Mouse (Mus musculus): ENCODE data around the gene Cpox. TPM values are rescaled to one million over a fixed set of nuclear protein-coding genes. Genes with fewer than 3 reads are reported as not detected.
A peak's percentile ranks its signal among the peaks of the same experiment; 100 is the strongest.

Cpox gene
- polyA plus RNA-seq (2014; fragmentation: Nextera tagmentation; extraction: Ambion mirVana): 388 and 389 TPM in 2 replicates

- DNase-seq (ENCODE audit: low spot score) (peak; percentile 87), ATAC-seq (replicated peaks; ENCODE audit: low FRiP score) (peak; percentile 98)
- Histone ChIP-seq H3K9ac (ENCODE audit: low read depth, low read length) (peak within 1 kb of the TSS; percentile 99), H3K4me3 (ENCODE audit: low read depth, low read length) (peak within 1 kb of the TSS; percentile 100), H3K27me3 (replicated peaks; ENCODE audit: control insufficient read depth, insufficient read depth, low read length) (no peaks in the 10 kb centered on the region), H3K4me1 (replicated peaks; ENCODE audit: control insufficient read depth, insufficient read depth, low read length) (peaks cover 29% of the 10 kb centered on the region), H3K4me2 (peak within 1 kb of the TSS; percentile 65), H3K36me3 (ENCODE audit: control insufficient read depth, insufficient read depth, low read length) (peaks cover 20% of the 10 kb centered on the region), H3K9me3 (ENCODE audit: control insufficient read depth, low read length) (no peaks in the 10 kb centered on the region), H3K27ac (ENCODE audit: low read depth, low read length) (peak within 1 kb of the TSS; percentile 100)
- WGBS: under 1% methylated on average over 51 of the region's 51 CpGs
Observed at GRCm38 (mm10) chr16:58669917-58670630, at the start of gene Cpox. Cpox (plus strand) TSS chr16:58670292.

DNA sequence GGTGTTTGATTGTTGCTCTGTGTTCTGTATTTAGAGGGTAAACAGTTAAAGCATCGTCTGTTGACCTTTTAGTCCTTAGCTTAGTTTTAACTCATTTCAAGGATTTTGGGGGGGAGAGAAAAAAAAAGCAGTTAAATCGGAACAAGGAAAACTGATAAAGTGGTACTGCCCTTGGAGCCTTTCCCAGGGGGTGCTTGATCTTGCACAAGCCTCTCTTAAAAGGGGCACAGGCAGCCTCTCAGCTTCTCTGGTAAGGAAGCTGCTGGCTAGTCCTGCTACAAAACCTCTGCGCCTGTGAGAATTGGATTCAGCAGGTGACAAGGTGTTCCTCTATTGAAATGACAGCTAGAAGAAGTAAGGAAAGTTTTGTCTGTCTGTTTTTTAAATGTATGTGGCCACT, 47.7 kb upstream of the Cpox start:
- 83% methylated on average over 3 of the region's 3 CpGs for whole genome bisulfite sequencing
- no peaks in the 10 kb centered on the region for H3K27me3 ChIP-seq (replicated peaks; ENCODE audit: control insufficient read depth, insufficient read depth, low read length)
- no peaks in the 10 kb centered on the region for H3K36me3 ChIP-seq (ENCODE audit: control insufficient read depth, insufficient read depth, low read length)

GRCm38 (mm10) chr16:58623114-58623513, 47.0 kb upstream of the Cpox start:
- Histone ChIP-seq H3K9me3 (ENCODE audit: control insufficient read depth, low read length) (no peaks in the 10 kb centered on the region), H3K27me3 (replicated peaks; ENCODE audit: control insufficient read depth, insufficient read depth, low read length) (no peaks in the 10 kb centered on the region), H3K4me1 (replicated peaks; ENCODE audit: control insufficient read depth, insufficient read depth, low read length) (no peaks in the 10 kb centered on the region), H3K4me2 (no peak overlapping the region), H3K27ac (ENCODE audit: low read depth, low read length) (no peak overlapping the region), H3K4me3 (ENCODE audit: low read depth, low read length) (no peak overlapping the region), H3K9ac (ENCODE audit: low read depth, low read length) (no peak overlapping the region), H3K36me3 (ENCODE audit: control insufficient read depth, insufficient read depth, low read length) (no peaks in the 10 kb centered on the region)
- ATAC-seq (replicated peaks; ENCODE audit: low FRiP score) (no peak), DNase-seq (ENCODE audit: low spot score) (no peak)
- 74% methylated on average over 4 of the region's 4 CpGs for WGBS

More for the DNA sequence above, 47.7 kb upstream of the Cpox start:
- Histone ChIP-seq H3K9ac (ENCODE audit: low read depth, low read length) (no peak overlapping the region), H3K4me2 (no peak overlapping the region), H3K27ac (ENCODE audit: low read depth, low read length) (no peak overlapping the region), H3K9me3 (ENCODE audit: control insufficient read depth, low read length) (no peaks in the 10 kb centered on the region), H3K4me1 (replicated peaks; ENCODE audit: control insufficient read depth, insufficient read depth, low read length) (no peaks in the 10 kb centered on the region), H3K4me3 (ENCODE audit: low read depth, low read length) (no peak overlapping the region)
- ATAC-seq (replicated peaks; ENCODE audit: low FRiP score) (no peak), DNase-seq (ENCODE audit: low spot score) (no peak)

DNA sequence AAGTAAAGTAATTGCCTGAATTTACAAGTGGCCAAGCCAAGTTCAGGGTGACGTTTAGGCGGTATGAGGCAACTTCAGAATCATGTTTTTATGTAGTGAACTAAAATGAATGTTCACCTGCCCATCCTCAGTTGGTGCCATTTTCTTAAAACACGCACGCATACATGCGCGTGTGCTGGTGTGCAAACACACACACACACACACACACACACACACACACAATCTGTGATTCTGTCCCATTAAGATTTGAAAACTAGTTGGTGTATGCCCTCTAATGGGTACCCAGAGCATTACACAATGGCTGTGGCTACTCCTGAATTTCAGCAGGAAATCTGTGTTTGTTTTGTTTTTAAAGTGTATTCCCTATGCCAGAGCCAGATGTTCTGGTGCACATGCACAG, 46.1 kb upstream of the Cpox start:
- ATAC-seq (replicated peaks; ENCODE audit: low FRiP score) (0 out of 2 replicates have a peak, but pooled peaks have one; percentile 12), DNase-seq (ENCODE audit: low spot score) (no peak)
- Histone ChIP-seq H3K4me3 (ENCODE audit: low read depth, low read length) (no peak overlapping the region), H3K27me3 (replicated peaks; ENCODE audit: control insufficient read depth, insufficient read depth, low read length) (no peaks in the 10 kb centered on the region), H3K4me2 (no peak overlapping the region), H3K9ac (ENCODE audit: low read depth, low read length) (no peak overlapping the region), H3K9me3 (ENCODE audit: control insufficient read depth, low read length) (no peaks in the 10 kb centered on the region), H3K36me3 (ENCODE audit: control insufficient read depth, insufficient read depth, low read length) (no peaks in the 10 kb centered on the region), H3K4me1 (replicated peaks; ENCODE audit: control insufficient read depth, insufficient read depth, low read length) (0 out of 2 replicates have a peak, but pooled peaks cover under 1% of the 10 kb centered on the region), H3K27ac (ENCODE audit: low read depth, low read length) (no peak overlapping the region)
- WGBS: 89% methylated on average over 6 of the region's 6 CpGs

DNA sequence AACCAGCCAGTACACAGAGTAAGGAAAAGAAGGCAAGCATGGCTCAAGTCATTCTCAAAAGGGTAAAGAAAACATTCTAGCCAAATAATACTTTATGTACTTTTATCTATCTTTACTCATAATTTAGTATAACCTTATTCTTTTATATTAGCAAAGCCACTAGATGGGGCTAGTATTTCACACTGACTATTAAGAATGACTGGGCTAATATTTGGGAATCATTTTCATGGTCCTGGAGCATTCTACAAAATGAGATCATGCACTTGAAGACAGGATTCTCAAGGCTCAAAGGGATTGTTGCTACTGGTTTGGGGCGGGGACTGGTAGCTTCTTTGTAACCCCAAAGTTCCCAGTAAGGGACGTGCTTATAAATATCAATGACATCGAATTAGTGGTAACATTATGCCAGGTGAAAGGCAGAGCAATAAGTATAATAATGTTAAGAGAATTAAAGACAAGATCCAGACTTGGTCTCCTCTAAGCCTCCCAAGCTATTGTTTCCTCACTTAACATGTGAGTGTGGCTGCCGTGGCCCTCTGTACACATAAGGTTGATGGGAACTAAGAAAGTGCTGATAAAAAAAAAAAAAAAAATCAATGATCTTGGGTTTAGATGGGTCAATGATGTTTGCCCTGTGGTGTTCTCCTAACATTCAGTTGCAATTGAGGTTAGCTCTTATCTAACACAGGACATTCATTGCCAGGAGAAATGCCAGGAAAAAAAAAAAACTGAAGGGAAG, 42.3 kb upstream of the Cpox start:
- Histone ChIP-seq H3K9ac (ENCODE audit: low read depth, low read length) (no peak overlapping the region), H3K36me3 (ENCODE audit: control insufficient read depth, insufficient read depth, low read length) (no peaks in the 10 kb centered on the region), H3K4me2 (no peak overlapping the region), H3K4me3 (ENCODE audit: low read depth, low read length) (no peak overlapping the region), H3K4me1 (replicated peaks; ENCODE audit: control insufficient read depth, insufficient read depth, low read length) (0 out of 2 replicates have a peak, but pooled peaks cover 4% of the 10 kb centered on the region), H3K27me3 (replicated peaks; ENCODE audit: control insufficient read depth, insufficient read depth, low read length) (no peaks in the 10 kb centered on the region), H3K9me3 (ENCODE audit: control insufficient read depth, low read length) (no peaks in the 10 kb centered on the region), H3K27ac (ENCODE audit: low read depth, low read length) (peak overlapping the region; percentile 8; the same call in 1 of the 2 replicates)
- DNase-seq (ENCODE audit: low spot score) (no peak), ATAC-seq (replicated peaks; ENCODE audit: low FRiP score) (peak; percentile 37)
- WGBS: 78% methylated on average over 4 of the region's 4 CpGs

GRCm38 (mm10) chr16:58628336-58628680, 41.8 kb upstream of the Cpox start:
- ATAC-seq (replicated peaks; ENCODE audit: low FRiP score): no peak
- Histone ChIP-seq H3K4me2 (no peak overlapping the region), H3K27me3 (replicated peaks; ENCODE audit: control insufficient read depth, insufficient read depth, low read length) (no peaks in the 10 kb centered on the region), H3K9ac (ENCODE audit: low read depth, low read length) (no peak overlapping the region), H3K36me3 (ENCODE audit: control insufficient read depth, insufficient read depth, low read length) (no peaks in the 10 kb centered on the region), H3K27ac (ENCODE audit: low read depth, low read length) (no peak overlapping the region), H3K4me3 (ENCODE audit: low read depth, low read length) (no peak overlapping the region), H3K9me3 (ENCODE audit: control insufficient read depth, low read length) (no peaks in the 10 kb centered on the region), H3K4me1 (replicated peaks; ENCODE audit: control insufficient read depth, insufficient read depth, low read length) (0 out of 2 replicates have a peak, but pooled peaks cover 4% of the 10 kb centered on the region)
- DNase-seq (ENCODE audit: low spot score): no peak
- WGBS: 97% methylated on average over 2 of the region's 2 CpGs

- WGBS: 63% methylated on average over 5 of the region's 5 CpGs
- Histone ChIP-seq H3K4me3 (ENCODE audit: low read depth, low read length) (no peak overlapping the region), H3K27me3 (replicated peaks; ENCODE audit: control insufficient read depth, insufficient read depth, low read length) (no peaks in the 10 kb centered on the region), H3K9ac (ENCODE audit: low read depth, low read length) (no peak overlapping the region), H3K4me1 (replicated peaks; ENCODE audit: control insufficient read depth, insufficient read depth, low read length) (0 out of 2 replicates have a peak, but pooled peaks cover 4% of the 10 kb centered on the region), H3K4me2 (no peak overlapping the region), H3K27ac (ENCODE audit: low read depth, low read length) (no peak overlapping the region), H3K36me3 (ENCODE audit: control insufficient read depth, insufficient read depth, low read length) (no peaks in the 10 kb centered on the region), H3K9me3 (ENCODE audit: control insufficient read depth, low read length) (no peaks in the 10 kb centered on the region)
- ATAC-seq (replicated peaks; ENCODE audit: low FRiP score): no peak
- DNase-seq (ENCODE audit: low spot score): no peak
Observed at GRCm38 (mm10) chr16:58628968-58629367, 41.1 kb upstream of the Cpox start.

DNA sequence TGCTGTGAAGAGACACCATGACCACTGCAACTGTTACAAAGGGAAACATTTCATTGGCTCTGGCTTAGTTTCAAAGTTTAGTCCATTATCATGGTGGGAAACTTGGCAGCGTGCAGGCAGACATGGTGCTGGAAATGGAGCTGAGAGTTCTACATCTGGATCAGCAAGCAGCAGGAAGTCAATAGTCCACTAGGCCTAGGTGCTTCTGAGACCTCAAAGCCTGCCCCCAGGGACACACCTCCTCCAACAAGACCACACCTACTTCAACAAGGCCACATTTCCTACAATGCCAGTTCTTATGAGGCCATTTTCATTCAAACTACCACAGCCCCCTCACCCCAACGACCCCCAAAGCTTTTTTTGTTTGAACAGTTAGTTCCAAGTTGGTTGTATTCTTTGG, 40.4 kb upstream of the Cpox start:
- ATAC-seq (replicated peaks; ENCODE audit: low FRiP score) (no peak), DNase-seq (ENCODE audit: low spot score) (no peak)
- Histone ChIP-seq H3K9me3 (ENCODE audit: control insufficient read depth, low read length) (no peaks in the 10 kb centered on the region), H3K27ac (ENCODE audit: low read depth, low read length) (no peak overlapping the region), H3K27me3 (replicated peaks; ENCODE audit: control insufficient read depth, insufficient read depth, low read length) (no peaks in the 10 kb centered on the region), H3K36me3 (ENCODE audit: control insufficient read depth, insufficient read depth, low read length) (no peaks in the 10 kb centered on the region), H3K9ac (ENCODE audit: low read depth, low read length) (no peak overlapping the region), H3K4me2 (no peak overlapping the region), H3K4me3 (ENCODE audit: low read depth, low read length) (no peak overlapping the region), H3K4me1 (replicated peaks; ENCODE audit: control insufficient read depth, insufficient read depth, low read length) (0 out of 2 replicates have a peak, but pooled peaks cover 4% of the 10 kb centered on the region)
- WGBS: 69% methylated on average over 2 of the region's 2 CpGs
